Mouse (Mus musculus) forebrain, embryonic 13.5 days (tissue): ENCODE measurements around the gene Pom121. TPM values are rescaled to one million over a fixed set of nuclear protein-coding genes. Genes with fewer than 3 reads are reported as not detected.

Experiments used
- ATAC-seq: fragments of 200-750 bp; cut with Nextera tagmentation; 2 replicates; pipeline ENCODE4 v1.8.0; 2017
- H3K27ac ChIP-seq: fragments of 300-500 bp; sonication (generic); 2 replicates; pipeline ENCODE4 v1.5.1; 2015; ENCODE audit warnings: inconsistent platforms, mild to moderate bottlenecking, moderate library complexity
- H3K27me3 ChIP-seq: fragments of 300-500 bp; sonication (generic); 2 replicates; pipeline ENCODE4 v1.6.1; 2015; ENCODE audit warnings: mild to moderate bottlenecking, inconsistent platforms
- H3K36me3 ChIP-seq: fragments of 300-500 bp; sonication (generic); 2 replicates; pipeline ENCODE4 v1.6.1; 2015; ENCODE audit warnings: mild to moderate bottlenecking, inconsistent platforms; ENCODE audit not compliant: poor library complexity, severe bottlenecking
- H3K4me1 ChIP-seq: fragments of 300-500 bp; sonication (generic); 2 replicates; pipeline ENCODE4 v1.6.1; 2015; ENCODE audit warnings: inconsistent platforms
- H3K4me2 ChIP-seq: fragments of 300-500 bp; sonication (generic); 2 replicates; pipeline ENCODE4 v1.6.1; 2015; ENCODE audit warnings: inconsistent platforms, mild to moderate bottlenecking, moderate library complexity
- H3K4me3 ChIP-seq: fragments of 300-500 bp; sonication (generic); 2 replicates; pipeline ENCODE4 v1.5.1; 2015; ENCODE audit warnings: mild to moderate bottlenecking, inconsistent platforms
- H3K9ac ChIP-seq: fragments of 300-500 bp; sonication (generic); 2 replicates; pipeline ENCODE4 v1.6.1; 2015; ENCODE audit warnings: mild to moderate bottlenecking, inconsistent platforms
- H3K9me3 ChIP-seq: fragments of 300-500 bp; sonication (generic); replicated peaks from 2 replicates; pipeline ENCODE4 v1.6.1; 2016; ENCODE audit warnings: inconsistent platforms
- WGBS: fragments of 180-500 bp; shearing (Covaris S2); methylation state at CpG from one replicate; pipeline ENCODE4 v1.1.7; 2015; 5-methylcytosine and 5-hydroxymethylcytosine counted together
- microRNA-seq: library from miRNA; unstranded; fragments of <30 nt; microRNA quantifications from one replicate; pipeline ENCODE4, GENCODE M21; 2016
- polyA plus RNA-seq: library from polyadenylated mRNA; unstranded; fragments of >200 nt; fragmentation: Nextera tagmentation; extraction: Ambion mirVana; gene quantifications from 2 replicates; pipeline ENCODE4 v1.2.1, GENCODE M21; 2015

The Pom121 gene
- polyA plus RNA-seq, 1 experiment from 2014 or later: 15.3 TPM

DNA sequence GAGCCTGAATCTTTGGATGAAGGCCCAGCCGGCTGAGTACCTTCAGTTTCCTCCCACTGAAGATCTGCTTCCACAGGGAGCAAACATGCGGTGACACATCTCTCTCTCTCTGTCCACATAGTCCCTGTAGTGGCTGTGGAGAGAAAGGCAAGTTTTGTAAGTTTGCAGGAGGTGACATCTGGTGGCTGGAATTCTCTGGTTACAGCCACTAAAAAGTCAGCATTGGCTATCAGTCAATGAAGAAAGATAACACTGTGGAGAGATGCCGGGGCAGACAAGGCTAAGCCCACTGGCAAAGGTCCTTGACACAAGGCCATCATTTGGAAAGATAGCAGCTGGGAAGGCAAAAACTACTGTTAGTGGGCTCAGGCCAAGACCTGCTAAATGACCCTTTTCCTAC lies 56.8 kb downstream of the Pom121 start:
- no peak overlapping the region for H3K9ac ChIP-seq

DNA sequence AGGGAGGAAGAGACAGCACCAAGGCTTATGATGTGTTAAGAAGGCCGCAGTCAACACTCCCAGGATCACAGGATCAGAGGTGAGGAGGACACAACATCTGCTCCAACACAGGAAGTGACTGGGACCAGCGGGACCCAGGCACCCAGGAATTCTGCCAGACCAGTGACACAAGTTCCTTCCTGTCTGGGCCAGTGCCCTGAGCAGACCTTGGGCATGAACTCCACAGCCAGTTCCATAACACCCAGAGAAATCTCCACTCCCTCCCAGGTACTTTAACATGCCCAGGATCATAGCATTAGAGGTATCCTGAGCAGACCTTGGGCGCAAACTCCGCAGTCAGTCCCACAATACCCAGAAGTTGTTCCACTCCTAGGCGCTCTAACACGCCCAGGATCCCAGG lies 63.2 kb downstream of the Pom121 start:
- no peak for ATAC-seq
- no peak overlapping the region for H3K4me2 ChIP-seq
- no peak overlapping the region for H3K9ac ChIP-seq
- H3K4me1 ChIP-seq: no peaks in the 10 kb centered on the region
- no peaks in the 10 kb centered on the region for H3K9me3 ChIP-seq
- 93% methylated on average over 6 of the region's 6 CpGs for WGBS
- H3K36me3 ChIP-seq: no peaks in the 10 kb centered on the region
- no peak overlapping the region for H3K4me3 ChIP-seq
- no peak overlapping the region for H3K27ac ChIP-seq
- no peaks in the 10 kb centered on the region for H3K27me3 ChIP-seq

More for the DNA sequence above, 56.8 kb downstream of the Pom121 start:
- H3K9me3 ChIP-seq: no peaks in the 10 kb centered on the region
- ATAC-seq: no peak
- H3K27me3 ChIP-seq: no peaks in the 10 kb centered on the region
- H3K36me3 ChIP-seq: no peaks in the 10 kb centered on the region
- WGBS: 73% methylated on average over 3 of the region's 3 CpGs
- H3K4me2 ChIP-seq: no peak overlapping the region
- H3K27ac ChIP-seq: no peak overlapping the region
- no peaks in the 10 kb centered on the region for H3K4me1 ChIP-seq
- no peak overlapping the region for H3K4me3 ChIP-seq

DNA sequence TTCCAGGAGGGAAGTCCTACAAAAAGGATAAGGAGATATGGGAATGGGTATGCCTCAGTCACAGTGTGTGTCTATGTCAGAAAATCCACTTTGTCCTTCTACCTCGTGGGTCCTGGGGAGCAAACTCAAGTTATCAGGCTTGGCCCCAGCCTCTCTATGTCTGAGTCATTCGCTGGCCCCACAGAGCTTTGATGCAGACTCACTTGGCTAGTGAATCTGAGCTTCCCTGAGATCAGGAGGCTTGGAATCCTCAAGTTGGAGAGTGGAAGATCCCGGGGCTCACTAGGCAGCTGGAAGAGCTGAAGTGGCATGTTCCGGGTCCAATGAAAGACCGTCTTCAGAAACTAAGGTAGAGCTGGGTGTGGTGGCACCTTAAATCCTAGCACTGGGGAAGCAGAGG lies 64.1 kb downstream of the Pom121 start:
- Histone ChIP-seq H3K4me2 (no peak overlapping the region), H3K27me3 (no peaks in the 10 kb centered on the region), H3K9me3 (no peaks in the 10 kb centered on the region), H3K9ac (no peak overlapping the region), H3K36me3 (no peaks in the 10 kb centered on the region), H3K27ac (no peak overlapping the region), H3K4me1 (no peaks in the 10 kb centered on the region), H3K4me3 (no peak overlapping the region)
- WGBS: 84% methylated on average over 5 of the region's 5 CpGs
- ATAC-seq: no peak

DNA sequence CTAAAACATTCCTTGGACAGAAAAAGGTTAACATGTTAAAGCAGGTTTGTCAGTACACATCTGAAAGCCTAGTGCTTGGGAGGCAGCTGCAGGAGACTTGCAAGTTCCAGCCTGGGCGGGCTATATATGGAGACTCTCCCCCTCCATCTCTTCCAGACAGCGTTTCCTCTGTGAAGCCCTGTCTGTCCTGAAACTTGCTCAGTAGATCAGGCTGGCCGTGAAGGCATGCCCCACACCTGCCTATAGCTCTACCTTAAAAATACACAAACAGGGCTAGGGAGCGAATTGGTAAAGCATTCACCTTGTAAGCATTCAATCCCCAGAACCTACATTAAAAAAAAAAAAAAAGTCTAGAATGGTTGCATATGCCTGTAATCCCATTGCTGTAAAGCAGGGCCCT lies 64.9 kb downstream of the Pom121 start:
- H3K4me2 ChIP-seq: no peak overlapping the region
- H3K27ac ChIP-seq: no peak overlapping the region
- 86% methylated on average over 4 of the region's 4 CpGs for WGBS
- no peak for ATAC-seq
- H3K36me3 ChIP-seq: no peaks in the 10 kb centered on the region
- H3K9me3 ChIP-seq: no peaks in the 10 kb centered on the region
- no peaks in the 10 kb centered on the region for H3K27me3 ChIP-seq
- no peak overlapping the region for H3K4me3 ChIP-seq
- no peak overlapping the region for H3K9ac ChIP-seq
- no peaks in the 10 kb centered on the region for H3K4me1 ChIP-seq

Small RNAs within 50 kb of the gene (microRNA-seq; reads per million reads assigned to microRNA genes)
- gene Mir7033: 1.9 reads per million

Other genes starting within 250 kb of the Pom121 start
- gene Tbl2, start 244.9 kb downstream of the Pom121 start, polyA plus RNA-seq: 18.8 and 19.3 TPM in 2 replicates
- gene Bcl7b, start 226.3 kb downstream of the Pom121 start, polyA plus RNA-seq: 48.9 and 50.8 TPM in 2 replicates
- gene Baz1b, start 207.3 kb downstream of the Pom121 start, polyA plus RNA-seq: 50.1 and 51.4 TPM in 2 replicates
- gene Fzd9, start 143.3 kb downstream of the Pom121 start, polyA plus RNA-seq: 18.2 and 25.7 TPM in 2 replicates
- not detected in 2 replicates for gene Fkbp6, start 44.5 kb downstream of the Pom121 start, polyA plus RNA-seq
- not detected in 2 replicates for gene Trim50, start 41.3 kb downstream of the Pom121 start, polyA plus RNA-seq
- 36.8 and 40.4 TPM in 2 replicates for gene Nsun5, start 24.6 kb downstream of the Pom121 start, polyA plus RNA-seq
- gene Hip1, start 150.6 kb upstream of the Pom121 start, polyA plus RNA-seq: 32.3 and 38.1 TPM in 2 replicates
- not detected in 2 replicates for gene Ccl26, start 169.0 kb upstream of the Pom121 start, polyA plus RNA-seq
- 1.3 and 2.1 TPM in 2 replicates for gene Ccl24, start 178.5 kb upstream of the Pom121 start, polyA plus RNA-seq
- gene Rhbdd2, start 238.1 kb upstream of the Pom121 start, polyA plus RNA-seq: 56.3 and 66.2 TPM in 2 replicates